Mouse (Mus musculus): ENCODE measurements at regions not wholly inside any gene's neighbourhood (a gene's known extent, or its start where the extent isn't known, plus 50 kb on each side); places are given as distances from the start of the nearest gene placed in this dataset.

- DNase-seq (ENCODE audit: extremely low spot score in 1 of 2, low spot score in 1 of 2) = no peak
Observed at GRCm38 (mm10) chr4:94173096-94173495, 383.2 kb upstream of the Gm10306 start.

- no peak for DNase-seq (ENCODE audit: extremely low spot score in 1 of 2, low spot score in 1 of 2)
Observed at GRCm38 (mm10) chr4:94186997-94187396, 369.3 kb upstream of the Gm10306 start.

GRCm38 (mm10) chr4:94188354-94188753 lies 368.0 kb upstream of the Gm10306 start:
- no peak for DNase-seq (ENCODE audit: extremely low spot score in 1 of 2, low spot score in 1 of 2)

GRCm38 (mm10) chr4:94188888-94189287 lies 367.5 kb upstream of the Gm10306 start:
- DNase-seq (ENCODE audit: extremely low spot score in 1 of 2, low spot score in 1 of 2) = peak in 1 of 2 experiments; percentile 5

- no peak for DNase-seq (ENCODE audit: extremely low spot score in 1 of 2, low spot score in 1 of 2)
Observed at GRCm38 (mm10) chr4:94190940-94191339, 365.4 kb upstream of the Gm10306 start.

- DNase-seq (ENCODE audit: extremely low spot score in 1 of 2, low spot score in 1 of 2) = no peak
Observed at GRCm38 (mm10) chr4:94216265-94216664, 340.1 kb upstream of the Gm10306 start.

DNA sequence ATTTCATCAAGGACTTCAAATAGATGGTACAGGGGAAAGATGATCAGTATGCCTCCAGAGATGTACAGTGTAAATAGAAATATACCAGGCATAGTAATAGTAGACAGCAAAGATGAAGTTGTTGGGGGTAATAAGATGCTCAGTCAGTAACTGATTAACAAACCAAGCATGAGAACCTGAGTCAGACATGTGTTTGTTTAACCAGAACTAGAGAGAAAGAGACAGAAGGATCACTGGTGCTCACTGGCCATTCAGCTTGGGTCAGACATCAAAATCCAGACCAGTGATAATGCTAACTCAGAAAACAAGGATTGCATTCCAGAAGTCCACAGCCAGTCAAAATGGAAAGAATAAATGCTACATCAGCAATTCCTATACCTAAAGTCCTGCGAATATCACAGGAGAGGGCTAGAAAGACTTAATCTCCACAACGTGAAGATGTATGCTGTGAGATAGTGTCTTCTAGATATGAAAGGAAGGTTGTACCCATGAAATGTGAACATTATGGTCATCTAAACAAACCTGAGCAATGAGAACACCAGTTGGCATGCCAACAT lies 320.6 kb upstream of the Gm10306 start:
- DNase-seq (ENCODE audit: extremely low spot score in 1 of 2, low spot score in 1 of 2) = no peak

DNA sequence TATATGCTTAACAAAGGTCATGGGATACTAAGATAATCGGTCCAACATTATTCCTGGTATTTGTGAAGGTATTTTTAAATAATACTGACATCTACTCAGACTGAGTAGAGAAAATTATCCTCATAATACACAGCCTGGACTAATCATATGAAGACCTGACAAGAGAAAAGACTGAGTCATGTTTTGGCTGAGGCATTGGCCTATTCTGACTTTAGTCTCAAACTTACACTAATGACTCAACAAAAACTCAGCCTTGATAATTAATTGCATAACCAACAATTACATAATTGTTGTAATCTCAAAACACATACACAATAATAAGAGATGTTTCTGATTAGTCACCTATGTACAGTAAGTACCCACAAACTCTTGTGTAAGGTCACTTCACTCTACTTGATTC lies 300.3 kb upstream of the Gm10306 start:
- no peak for DNase-seq (ENCODE audit: extremely low spot score in 1 of 2, low spot score in 1 of 2)

DNA sequence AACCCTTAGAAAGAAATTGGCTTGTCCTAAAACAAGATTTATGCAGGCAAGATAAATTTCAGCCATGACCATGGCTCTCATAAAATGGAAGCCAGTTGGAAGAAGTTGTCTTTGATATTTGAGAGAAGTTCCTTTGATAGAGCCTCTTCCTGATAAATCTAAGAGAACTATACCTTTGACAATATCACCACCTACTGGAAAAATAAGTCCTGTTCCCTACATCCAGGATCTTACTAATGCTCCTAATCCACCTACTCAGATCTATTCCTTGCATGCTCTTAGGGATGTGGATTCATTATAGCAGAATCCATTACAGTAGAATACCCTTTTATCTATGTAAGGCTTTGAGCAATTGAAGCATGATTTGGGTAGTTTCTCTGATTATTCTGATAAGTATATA lies 295.2 kb upstream of the Gm10306 start:
- no peak for DNase-seq (ENCODE audit: extremely low spot score in 1 of 2, low spot score in 1 of 2)

DNA sequence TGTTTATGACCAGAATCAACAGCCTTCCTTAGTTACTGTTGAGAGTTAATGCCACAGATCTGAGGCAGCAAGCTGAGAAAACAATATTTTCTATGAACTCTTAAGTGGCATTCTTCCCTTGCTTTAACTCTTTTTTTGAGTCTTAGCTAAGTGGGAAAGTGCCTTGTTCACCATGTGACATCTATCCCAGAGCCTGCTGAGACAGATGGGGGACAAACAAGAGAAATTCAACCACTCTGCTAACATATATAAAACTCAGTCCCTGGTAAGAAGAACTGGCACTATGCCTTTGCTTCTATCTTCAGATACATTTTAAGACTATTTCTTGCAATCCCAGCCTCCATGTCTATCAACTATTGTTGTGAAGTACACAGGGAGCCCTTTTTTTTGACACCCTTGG lies 274.6 kb upstream of the Gm10306 start:
- DNase-seq (ENCODE audit: extremely low spot score in 1 of 2, low spot score in 1 of 2) = no peak

DNA sequence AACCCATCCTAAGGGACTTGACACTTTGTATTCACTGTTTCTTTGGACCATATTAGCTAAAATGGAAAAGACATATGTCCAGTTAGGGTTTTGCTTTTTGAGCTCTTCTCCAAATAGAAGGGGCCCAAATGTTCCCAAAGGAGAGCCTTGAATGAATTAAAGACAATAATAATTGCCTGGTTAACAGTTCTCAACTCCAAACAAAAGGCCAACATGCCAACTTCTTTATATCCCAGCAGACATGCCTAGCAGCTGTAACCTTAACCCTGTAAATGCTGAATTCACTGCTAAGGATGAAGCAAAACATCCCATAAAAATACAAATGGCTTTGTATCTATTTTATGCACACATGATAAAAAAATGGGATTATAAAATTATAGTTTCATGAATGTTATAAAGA lies 264.2 kb upstream of the Gm10306 start:
- DNase-seq (ENCODE audit: extremely low spot score in 1 of 2, low spot score in 1 of 2) = no peak

- DNase-seq (ENCODE audit: extremely low spot score in 1 of 2, low spot score in 1 of 2) = no peak
Observed at GRCm38 (mm10) chr4:94317298-94317697, 239.0 kb upstream of the Gm10306 start.

- DNase-seq (ENCODE audit: extremely low spot score in 1 of 2, low spot score in 1 of 2) = no peak
Observed at GRCm38 (mm10) chr4:94326759-94327158, 229.6 kb upstream of the Gm10306 start.

GRCm38 (mm10) chr4:94343331-94343730 lies 213.0 kb upstream of the Gm10306 start:
- no peak for DNase-seq (ENCODE audit: extremely low spot score in 1 of 2, low spot score in 1 of 2)

DNA sequence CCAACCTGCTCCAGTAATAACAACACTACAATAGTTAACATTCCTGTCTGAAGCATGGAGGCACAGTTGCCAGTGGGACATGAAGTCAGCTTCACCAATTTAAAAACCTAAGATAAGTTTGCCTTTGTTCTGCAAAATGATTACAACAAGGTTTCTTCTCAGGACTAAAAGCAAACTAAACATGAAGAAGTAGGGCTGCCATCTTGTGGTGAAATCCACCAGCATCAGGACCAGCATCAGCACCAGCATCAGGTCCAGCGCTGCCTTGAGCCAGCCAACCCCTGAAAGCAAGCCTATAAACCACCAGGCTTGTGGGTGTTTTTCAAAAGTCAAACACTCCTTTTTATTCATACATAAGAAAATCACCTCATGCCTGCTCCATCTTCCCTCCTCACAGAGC lies 207.1 kb upstream of the Gm10306 start:
- DNase-seq (ENCODE audit: extremely low spot score in 1 of 2, low spot score in 1 of 2) = peak in 1 of 2 experiments; percentile 10

- DNase-seq (ENCODE audit: extremely low spot score in 1 of 2, low spot score in 1 of 2) = no peak
Observed at GRCm38 (mm10) chr4:94356982-94357381, 199.4 kb upstream of the Gm10306 start.

DNA sequence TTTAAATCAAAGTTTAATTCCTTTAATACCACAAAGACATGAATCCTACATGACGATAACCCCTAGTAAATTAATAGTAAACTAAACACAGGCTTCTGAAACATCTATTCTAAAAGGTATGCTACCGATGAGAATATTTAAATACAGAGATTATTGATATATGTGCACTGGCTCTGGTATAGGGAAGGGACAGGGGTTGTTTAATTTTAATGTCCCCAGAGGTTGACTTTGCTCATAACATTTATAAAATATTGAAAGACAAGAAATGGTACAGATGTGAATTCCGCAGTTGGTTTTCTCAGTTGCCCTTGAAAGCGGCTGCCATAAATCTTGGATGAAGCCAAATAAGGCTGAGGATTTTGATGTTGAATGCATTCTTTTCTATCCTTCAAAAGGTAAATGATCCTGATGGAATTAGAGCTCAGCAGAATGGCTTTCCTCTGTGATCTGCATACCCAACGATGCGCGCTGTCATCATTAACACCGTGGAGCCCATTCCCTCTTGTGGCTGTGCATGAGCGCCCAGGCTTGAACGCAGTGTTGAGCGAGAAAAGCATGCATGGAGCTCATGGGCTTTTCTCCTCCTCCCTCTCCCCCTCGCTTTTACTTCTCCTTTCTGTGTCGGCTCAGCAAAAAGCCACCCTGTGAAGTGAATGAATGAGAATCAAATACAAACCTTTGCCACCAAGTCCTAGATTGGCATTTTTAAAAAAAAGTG lies 195.4 kb upstream of the Gm10306 start:
- no peak for DNase-seq (ENCODE audit: extremely low spot score in 1 of 2, low spot score in 1 of 2)

GRCm38 (mm10) chr4:94361528-94362217 lies 194.7 kb upstream of the Gm10306 start:
- DNase-seq (ENCODE audit: extremely low spot score in 1 of 2, low spot score in 1 of 2) = no peak

- DNase-seq (ENCODE audit: extremely low spot score in 1 of 2, low spot score in 1 of 2) = no peak
Observed at GRCm38 (mm10) chr4:94365375-94365774, 191.0 kb upstream of the Gm10306 start.

DNA sequence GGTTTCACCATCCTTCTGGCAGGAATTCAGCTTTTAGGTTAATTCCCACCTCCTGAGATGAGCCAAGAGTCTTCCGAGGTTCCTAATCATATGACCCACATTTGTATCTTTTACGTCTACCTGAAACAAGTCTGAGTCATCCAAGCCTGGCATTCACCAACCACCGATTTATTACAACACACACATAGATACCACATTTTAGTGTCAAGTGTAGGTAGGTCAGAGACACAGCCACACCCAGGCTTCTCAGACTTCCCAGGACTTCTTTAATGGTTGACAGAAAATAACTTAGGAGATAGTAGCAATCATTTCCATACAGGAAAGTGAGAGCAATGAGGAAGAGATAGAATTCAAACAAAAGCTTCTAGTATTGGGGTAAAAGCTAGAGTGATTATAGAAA lies 189.2 kb upstream of the Gm10306 start:
- no peak for DNase-seq (ENCODE audit: extremely low spot score in 1 of 2, low spot score in 1 of 2)

- DNase-seq (ENCODE audit: extremely low spot score in 1 of 2, low spot score in 1 of 2) = no peak
Observed at GRCm38 (mm10) chr4:94370981-94371380, 185.4 kb upstream of the Gm10306 start.

- no peak for DNase-seq (ENCODE audit: extremely low spot score in 1 of 2, low spot score in 1 of 2)
Observed at GRCm38 (mm10) chr4:94376256-94376655, 180.1 kb upstream of the Gm10306 start.

Measured in layer of hippocampus, postnatal 25 days (tissue).